Mouse (Mus musculus): Measurements from ENCODE around the gene Dnah17. TPM values are rescaled to one million over a fixed set of nuclear protein-coding genes. Genes with fewer than 3 reads are reported as not detected.

The Dnah17 gene
- 0.03 and 0.05 TPM in 2 replicates for polyA plus RNA-seq (2012; rRNA removed)

DNA sequence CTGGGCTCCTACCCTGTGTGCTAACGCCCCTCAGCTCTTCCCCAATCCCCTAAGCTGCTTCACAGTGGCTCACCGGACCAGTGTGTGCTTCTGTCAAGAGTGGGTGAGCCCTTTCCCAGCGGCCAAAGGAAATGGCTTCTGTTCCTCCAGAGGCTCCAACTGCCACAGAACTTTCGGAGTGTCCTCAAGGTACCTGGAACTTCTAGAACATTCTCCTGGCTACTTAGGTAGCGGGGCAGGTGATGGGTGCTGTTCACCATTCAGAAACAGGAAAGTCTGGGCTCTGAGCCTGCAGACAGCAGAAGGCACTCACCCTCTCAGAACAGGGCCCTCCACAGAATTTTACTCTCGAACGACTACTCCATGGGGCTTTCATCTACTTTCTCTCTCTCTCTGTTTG lies at the start of gene Dnah17:
Gene Dnah17, minus strand, starts transcription at position 101 of the 400 bp plus-strand sequence.

GRCm38 (mm10) chr11:117986126-117987031 lies 144.1 kb downstream of the Dnah17 start, which contains the start of gene Pgs1:
Pgs1 (plus strand) TSS chr11:117986292.

Other genes starting within 250 kb of the Dnah17 start
- 6.8 and 8.0 TPM in 2 replicates for gene Socs3, start 160.6 kb downstream of the Dnah17 start, polyA plus RNA-seq (2012; rRNA removed)
- gene Pgs1, start 144.3 kb downstream of the Dnah17 start, polyA plus RNA-seq (2012; rRNA removed), result 11.4 and 13.1 TPM in 2 replicates
- 2.6 and 3.2 TPM in 2 replicates for gene Cyth1, start 118.0 kb upstream of the Dnah17 start, polyA plus RNA-seq (2012; rRNA removed)
- 4.5 and 5.5 TPM in 2 replicates for gene Usp36, start 159.6 kb upstream of the Dnah17 start, polyA plus RNA-seq (2012; rRNA removed)
- gene Cep295nl, start 211.9 kb upstream of the Dnah17 start, polyA plus RNA-seq (2012; rRNA removed), result 0.05 TPM in 1 of 2 replicates, not detected in the other
- 3.8 and 4.2 TPM in 2 replicates for gene Timp2, start 225.1 kb upstream of the Dnah17 start, polyA plus RNA-seq (2012; rRNA removed)